Mouse (Mus musculus): ENCODE data around the gene Olfr539. TPM values are rescaled to one million over a fixed set of nuclear protein-coding genes. Genes with fewer than 3 reads are reported as not detected.

The Olfr539 gene
- total RNA-seq, 1 experiment from 2014 or later = not detected

Other genes with a start within 250 kb of the Olfr539 start
- not detected in 2 replicates for gene Olfr532, start 238.3 kb upstream of the Olfr539 start, total RNA-seq (2017)
- gene Olfr533, start 196.6 kb upstream of the Olfr539 start, total RNA-seq (2017) = not detected in 2 replicates
- gene Olfr535, start 175.7 kb upstream of the Olfr539 start, total RNA-seq (2017) = not detected in 2 replicates
- not detected in 2 replicates for gene Olfr536, start 152.5 kb upstream of the Olfr539 start, total RNA-seq (2017)
- not detected in 2 replicates for gene Olfr538, start 92.0 kb upstream of the Olfr539 start, total RNA-seq (2017)
- gene Olfr46, start 58.7 kb upstream of the Olfr539 start, total RNA-seq (2017) = not detected in 2 replicates
- gene Olfr61, start 31.0 kb upstream of the Olfr539 start, total RNA-seq (2017) = not detected in 2 replicates
- not detected in 2 replicates for gene Olfr53, start 13.5 kb upstream of the Olfr539 start, total RNA-seq (2017)
- not detected in 2 replicates for gene Olfr45, start 22.0 kb downstream of the Olfr539 start, total RNA-seq (2017)
- not detected in 2 replicates for gene Olfr541, start 37.3 kb downstream of the Olfr539 start, total RNA-seq (2017)
- not detected in 2 replicates for gene Cyp2e1, start 103.8 kb downstream of the Olfr539 start, total RNA-seq (2017)
- 0.88 and 1.8 TPM in 2 replicates for gene Syce1, start 127.9 kb downstream of the Olfr539 start, total RNA-seq (2017)
- gene Zfp941, start 162.2 kb downstream of the Olfr539 start, total RNA-seq (2017) = 2.4 and 3.4 TPM in 2 replicates
- not detected in 2 replicates for gene Urah, start 175.1 kb downstream of the Olfr539 start, total RNA-seq (2017)
- not detected in 2 replicates for gene Scgb1c1, start 185.6 kb downstream of the Olfr539 start, total RNA-seq (2017)
- gene Odf3, start 187.9 kb downstream of the Olfr539 start, total RNA-seq (2017) = not detected in 2 replicates
- gene Gm45785, start 196.4 kb downstream of the Olfr539 start, total RNA-seq (2017) = 1.8 and 4.6 TPM in 2 replicates
- 49.0 and 66.3 TPM in 2 replicates for gene Ric8a, start 197.0 kb downstream of the Olfr539 start, total RNA-seq (2017)
- gene Bet1l, start 197.6 kb downstream of the Olfr539 start, total RNA-seq (2017) = 28.2 and 36.1 TPM in 2 replicates
- gene Psmd13, start 222.0 kb downstream of the Olfr539 start, total RNA-seq (2017) = 131 and 147 TPM in 2 replicates
- gene Sirt3, start 222.4 kb downstream of the Olfr539 start, total RNA-seq (2017) = 50.7 and 71.5 TPM in 2 replicates
- gene Cox8b, start 240.5 kb downstream of the Olfr539 start, total RNA-seq (2017) = not detected in 2 replicates

All from hematopoietic stem cell, adult 5-6 weeks (primary cell).